Mouse (Mus musculus) layer of hippocampus, postnatal 25 days (tissue): ENCODE results near the gene Nucks1. TPM values are rescaled to one million over a fixed set of nuclear protein-coding genes. Genes with fewer than 3 reads are reported as not detected.

Experiments used
- DNase-seq, 2 experiments: peaks; one replicate each; pipeline ENCODE4 v3.0.0; 2022; ENCODE audit warnings: mixed read lengths in 2 of 2, low spot score in 1 of 2; ENCODE audit errors: extremely low spot score in 1 of 2
- total RNA-seq, 2 experiments: library from RNA; stranded (reverse); gene quantifications; 2 replicates each; pipeline ENCODE4 v1.2.3; 2021

The Nucks1 gene
- total RNA-seq, 2 experiments from 2014 or later: 150 to 157 TPM

- no peak for DNase-seq
Measured at GRCm38 (mm10) chr1:131964100-131964499, 53.8 kb downstream of the Nucks1 start.

- DNase-seq: no peak
Measured at GRCm38 (mm10) chr1:131964580-131964979, 54.2 kb downstream of the Nucks1 start.

GRCm38 (mm10) chr1:131965818-131966217, 55.5 kb downstream of the Nucks1 start:
- no peak for DNase-seq

- no peak for DNase-seq
Measured at GRCm38 (mm10) chr1:131967336-131967735, 57.0 kb downstream of the Nucks1 start.

- no peak for DNase-seq
Measured at GRCm38 (mm10) chr1:131968556-131968955, 58.2 kb downstream of the Nucks1 start.

- DNase-seq: no peak
Measured at GRCm38 (mm10) chr1:131968983-131969382, 58.6 kb downstream of the Nucks1 start.

GRCm38 (mm10) chr1:131969825-131970224, 59.5 kb downstream of the Nucks1 start:
- no peak for DNase-seq

GRCm38 (mm10) chr1:131970322-131970660, 60.0 kb downstream of the Nucks1 start:
- no peak for DNase-seq

- DNase-seq: no peak
Measured at GRCm38 (mm10) chr1:131970661-131971520, 60.6 kb downstream of the Nucks1 start.

GRCm38 (mm10) chr1:131971771-131972497, 61.6 kb downstream of the Nucks1 start:
- no peak for DNase-seq

GRCm38 (mm10) chr1:131972498-131973334, 62.4 kb downstream of the Nucks1 start:
- DNase-seq: no peak

- no peak for DNase-seq
Measured at GRCm38 (mm10) chr1:131973991-131974390, 63.7 kb downstream of the Nucks1 start.

GRCm38 (mm10) chr1:131976886-131977285, 66.6 kb downstream of the Nucks1 start:
- DNase-seq: no peak

- no peak for DNase-seq
Measured at GRCm38 (mm10) chr1:131980471-131980870, 70.1 kb downstream of the Nucks1 start.

- peak; percentile 54 to 80 for DNase-seq
Measured at GRCm38 (mm10) chr1:131981378-131982013, 71.2 kb downstream of the Nucks1 start.

- DNase-seq: peak; percentile 63 to 81
Measured at GRCm38 (mm10) chr1:131982907-131983306, 72.6 kb downstream of the Nucks1 start.

GRCm38 (mm10) chr1:131983806-131984205, 73.5 kb downstream of the Nucks1 start:
- no peak for DNase-seq
